Mouse (Mus musculus) cerebellum, adult 8-10 months (tissue): ENCODE results near the gene Rin2.

Experiments used
- DNase-seq: peaks from one replicate; pipeline ENCODE4 v3.0.0; 2022

The Rin2 gene

GRCm38 (mm10) chr2:145737196-145737595 lies 62.2 kb downstream of the Rin2 start:
- no peak for DNase-seq

GRCm38 (mm10) chr2:145740729-145741128 lies 65.7 kb downstream of the Rin2 start:
- DNase-seq: no peak

GRCm38 (mm10) chr2:145742795-145743710 lies 68.0 kb downstream of the Rin2 start:
- no peak for DNase-seq

GRCm38 (mm10) chr2:145746406-145746805 lies 71.4 kb downstream of the Rin2 start:
- DNase-seq: no peak

- no peak for DNase-seq
Measured at GRCm38 (mm10) chr2:145749645-145750044, 74.6 kb downstream of the Rin2 start.

GRCm38 (mm10) chr2:145752572-145752971 lies 77.6 kb downstream of the Rin2 start:
- no peak for DNase-seq

GRCm38 (mm10) chr2:145753973-145754372 lies 79.0 kb downstream of the Rin2 start:
- no peak for DNase-seq

- no peak for DNase-seq
Measured at GRCm38 (mm10) chr2:145755864-145756822, 81.1 kb downstream of the Rin2 start.

GRCm38 (mm10) chr2:145760121-145760520 lies 85.1 kb downstream of the Rin2 start:
- no peak for DNase-seq

GRCm38 (mm10) chr2:145761436-145761835 lies 86.4 kb downstream of the Rin2 start:
- no peak for DNase-seq

GRCm38 (mm10) chr2:145769964-145770363 lies 94.9 kb downstream of the Rin2 start:
- DNase-seq: no peak

GRCm38 (mm10) chr2:145770730-145771536 lies 95.9 kb downstream of the Rin2 start:
- DNase-seq: no peak

GRCm38 (mm10) chr2:145783247-145783646 lies 108.2 kb downstream of the Rin2 start:
- DNase-seq: no peak

GRCm38 (mm10) chr2:145784246-145784935 lies 109.4 kb downstream of the Rin2 start:
- DNase-seq: no peak

- no peak for DNase-seq
Measured at GRCm38 (mm10) chr2:145784964-145785363, 109.9 kb downstream of the Rin2 start.

- DNase-seq: peak; percentile 10
Measured at GRCm38 (mm10) chr2:145785758-145786617, 111.0 kb downstream of the Rin2 start.

GRCm38 (mm10) chr2:145786618-145786932 lies 111.6 kb downstream of the Rin2 start:
- no peak for DNase-seq

- DNase-seq: no peak
Measured at GRCm38 (mm10) chr2:145787486-145787885, 112.5 kb downstream of the Rin2 start.

- no peak for DNase-seq
Measured at GRCm38 (mm10) chr2:145788562-145789346, 113.7 kb downstream of the Rin2 start.

GRCm38 (mm10) chr2:145793702-145794101 lies 118.7 kb downstream of the Rin2 start:
- DNase-seq: no peak
